Mouse (Mus musculus) CD4-positive, CD25-positive, alpha-beta regulatory T cell (primary cell): Measurements from ENCODE around the gene Elovl7. TPM values are rescaled to one million over a fixed set of nuclear protein-coding genes. Genes with fewer than 3 reads are reported as not detected.

Experiments
- polyA plus RNA-seq: library from polyadenylated mRNA; unstranded; fragments of 100-300 nt; shearing (Covaris generic); gene quantifications from one replicate; pipeline ENCODE4 v1.2.1, GENCODE M21; 2017

The Elovl7 gene
- 0.29 TPM for polyA plus RNA-seq

GRCm38 (mm10) chr13:108214081-108214484, at the start of gene Elovl7:
Elovl7 (plus strand) TSS chr13:108214404.

GRCm38 (mm10) chr13:108315702-108316486, 101.7 kb downstream of the Elovl7 start, which contains the start of gene Depdc1b:
Depdc1b (plus strand) TSS chr13:108316332.

Other genes starting within 250 kb of the Elovl7 start
- 68.5 TPM for gene Smim15, start 170.0 kb upstream of the Elovl7 start, polyA plus RNA-seq
- 19.0 TPM for gene Ndufaf2, start 55.8 kb upstream of the Elovl7 start, polyA plus RNA-seq
- gene Ercc8, start 55.7 kb upstream of the Elovl7 start, polyA plus RNA-seq, result 17.9 TPM
- 0.77 TPM for gene Depdc1b, start 101.9 kb downstream of the Elovl7 start, polyA plus RNA-seq
- gene Pde4d, start 235.5 kb downstream of the Elovl7 start, polyA plus RNA-seq, result 13.8 TPM